Mouse (Mus musculus) neutrophil, adult 5-6 weeks (primary cell): Measurements from ENCODE around the gene Ces1f. TPM values are rescaled to one million over a fixed set of nuclear protein-coding genes. Genes with fewer than 3 reads are reported as not detected.
"Not testable (repeated sequence)": the region's sequence is repeated elsewhere in the genome, so short reads cannot be mapped to it uniquely, and the experiment has no call there.

Experiments used
- ATAC-seq: fragments of 151-379, 151-347 bp; 2 replicates; pipeline ENCODE4 v1.8.0; 2017; ENCODE audit warnings: mild to moderate bottlenecking, moderate TSS enrichment; ENCODE audit not compliant: insufficient number of reproducible peaks, poor library complexity, low FRiP score, severe bottlenecking; ENCODE audit errors: extremely low read depth
- total RNA-seq: library from RNA; stranded (forward); fragments of 200-1000 nt; gene quantifications from 2 replicates; pipeline ENCODE4 v1.2.3, GENCODE M21; 2017

Gene Ces1f
- not detected in 2 replicates for total RNA-seq

DNA sequence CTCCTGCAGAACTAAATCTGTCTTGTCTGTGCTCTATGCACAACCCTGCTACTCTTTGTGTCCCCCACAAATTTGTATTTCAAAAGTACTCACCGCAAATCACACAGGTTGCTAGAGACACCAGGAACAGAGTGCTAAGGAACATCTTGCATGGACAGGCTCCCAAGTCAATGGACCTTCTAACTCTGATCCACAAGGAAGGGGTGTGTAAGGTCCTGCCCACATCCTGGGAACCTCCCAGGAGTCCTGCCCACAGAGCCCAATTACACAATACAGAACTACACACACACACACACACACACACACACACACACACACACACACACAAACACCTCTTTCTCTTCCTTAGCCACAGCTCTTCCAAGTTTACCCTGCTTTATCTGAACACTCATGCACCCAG lies at the start of gene Ces1f:
TSS of gene Ces1f (minus strand) at position 192 of the 400 bp plus-strand sequence.
- no peak for ATAC-seq

DNA sequence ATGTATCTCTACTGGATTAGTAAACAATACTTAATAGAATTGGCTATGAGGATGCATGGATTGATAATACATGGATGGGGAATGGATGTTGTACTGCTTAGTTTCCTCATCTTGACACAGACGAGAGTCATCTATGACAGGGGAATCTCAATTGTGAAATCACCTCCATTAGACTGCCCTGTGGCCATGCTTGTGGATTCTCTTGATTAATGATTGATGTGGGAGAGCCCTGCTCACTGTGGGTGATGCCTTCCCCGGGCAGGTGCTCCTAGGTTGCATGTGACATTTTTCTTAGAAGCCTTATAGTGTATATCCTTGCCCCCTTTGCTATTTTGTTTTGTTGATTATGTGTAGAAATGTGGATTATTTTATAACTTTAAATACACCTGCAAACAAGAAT lies 45.6 kb upstream of the Ces1f start:
- ATAC-seq = no peak

- no peak for ATAC-seq
These were observed 37.5 kb upstream of the Ces1f start for GRCm38 (mm10) chr8:93317031-93317430.

- ATAC-seq = no peak
These were observed 36.0 kb upstream of the Ces1f start for GRCm38 (mm10) chr8:93315557-93315956.

- ATAC-seq = no peak
These were observed 4.3 kb upstream of the Ces1f start for GRCm38 (mm10) chr8:93283896-93284295.

GRCm38 (mm10) chr8:93282349-93282748 lies 2.8 kb upstream of the Ces1f start:
- no peak for ATAC-seq

DNA sequence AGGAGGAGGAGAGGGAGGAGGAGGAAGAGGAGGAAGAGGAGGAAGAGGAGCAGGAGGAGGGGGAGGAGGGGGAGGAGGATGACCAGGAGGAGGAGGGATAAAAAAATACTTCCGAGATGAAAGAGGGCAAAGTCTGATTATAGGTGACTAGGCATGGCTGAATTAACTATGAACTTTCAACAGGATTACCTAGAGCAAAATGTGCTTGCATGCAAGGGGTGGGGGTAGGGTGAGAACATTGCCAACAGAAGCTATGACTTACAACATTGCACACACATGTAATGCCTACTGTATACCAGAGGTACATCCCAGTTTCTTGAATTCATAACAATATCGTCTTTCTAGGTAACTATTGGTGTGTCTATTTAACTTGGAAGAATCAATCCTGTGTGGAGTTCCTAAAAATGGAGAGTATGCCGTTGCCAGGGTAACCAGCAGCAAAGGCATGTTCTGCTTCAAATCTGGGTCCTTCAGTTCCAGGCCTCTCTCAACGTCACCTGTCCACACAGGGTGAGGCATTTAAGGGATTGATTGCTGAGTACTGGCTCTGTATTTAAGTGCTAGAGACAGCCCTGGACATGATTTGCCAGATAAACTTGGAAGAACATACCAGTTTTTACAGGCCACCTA lies 1.3 kb downstream of the Ces1f start:
- no peak for ATAC-seq

GRCm38 (mm10) chr8:93274609-93275008 lies 4.9 kb downstream of the Ces1f start:
- ATAC-seq = no peak

DNA sequence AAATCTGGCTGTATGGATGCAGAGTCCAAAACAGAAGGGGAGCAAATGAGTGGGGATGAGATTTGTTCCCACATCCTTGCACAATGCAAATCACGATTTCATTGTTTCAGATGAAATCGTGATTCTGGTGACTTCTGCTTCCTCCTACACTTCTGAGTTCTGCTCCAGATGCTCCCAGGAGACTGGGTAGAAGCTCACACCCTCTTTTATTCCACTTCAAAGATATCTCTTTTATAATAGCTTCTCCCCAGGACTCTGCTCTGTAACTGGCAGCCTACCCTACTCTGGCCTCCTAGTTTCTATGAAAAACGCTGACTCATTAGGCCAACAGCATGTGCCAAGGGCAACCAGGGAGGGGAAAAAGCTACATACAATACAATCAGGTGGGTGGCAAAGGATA lies 6.2 kb downstream of the Ces1f start:
- no peak for ATAC-seq

DNA sequence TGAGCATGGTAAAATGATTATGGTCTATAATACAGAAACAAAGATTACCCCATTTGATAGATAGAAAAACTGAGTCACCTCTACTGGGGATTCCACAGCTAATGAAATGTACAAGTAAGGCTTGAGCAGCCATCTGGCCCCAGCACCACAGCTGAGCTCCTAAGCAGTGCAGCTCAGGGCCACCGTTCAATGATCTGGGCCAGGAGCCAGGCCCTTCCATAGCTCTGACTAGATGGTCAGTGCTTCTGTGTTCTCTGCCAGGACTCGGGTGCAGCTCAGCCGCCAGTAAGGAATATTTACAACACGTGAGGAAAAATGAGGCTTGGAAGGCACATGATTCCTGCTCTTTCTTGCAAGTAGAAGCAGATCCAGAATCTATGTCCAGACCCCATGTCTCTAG lies 6.9 kb downstream of the Ces1f start:
- no peak for ATAC-seq

DNA sequence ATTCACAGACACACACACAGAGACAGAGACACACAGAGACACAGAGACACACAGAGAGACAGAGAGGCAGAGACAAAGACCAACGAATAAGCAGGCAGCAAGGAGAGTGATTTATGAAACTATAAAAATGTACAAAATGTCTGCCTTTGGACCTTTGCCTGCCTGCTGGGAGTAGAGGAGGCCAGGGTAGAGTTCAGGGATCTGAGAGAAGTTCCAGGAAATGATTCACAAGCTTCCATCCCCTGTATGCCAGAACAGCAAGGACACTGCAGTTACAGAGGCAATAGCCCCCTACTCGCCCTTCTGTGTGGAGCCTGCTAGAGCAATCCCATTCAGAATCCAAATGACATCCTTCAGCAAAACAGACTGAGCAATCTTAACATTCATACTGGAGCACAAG lies 18.1 kb downstream of the Ces1f start:
- no peak for ATAC-seq

DNA sequence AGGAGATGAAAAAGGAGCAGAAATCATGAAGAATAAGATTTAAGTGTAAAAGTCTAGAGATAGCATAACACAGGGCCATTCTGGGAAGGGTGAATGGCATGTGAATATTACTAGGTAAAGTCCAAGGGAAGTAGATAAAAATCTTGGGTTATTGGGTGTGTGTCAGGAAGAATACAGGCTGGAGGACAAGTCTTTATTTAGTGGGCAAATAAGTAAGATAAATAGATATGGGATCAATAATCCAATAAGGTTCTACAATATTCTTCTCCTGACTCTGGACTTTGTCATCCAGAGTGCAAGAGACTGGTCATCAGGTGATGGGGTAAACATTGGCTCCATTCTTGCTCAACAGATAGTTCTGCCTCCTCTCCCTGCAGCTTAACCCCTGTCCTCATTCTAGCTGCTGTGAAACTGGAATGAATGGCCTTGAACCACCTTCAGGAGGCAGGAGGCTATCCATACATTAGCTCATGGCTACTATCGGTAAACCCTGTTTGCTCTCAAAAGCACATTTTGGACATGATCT lies 27.1 kb downstream of the Ces1f start:
- no peak for ATAC-seq

- no peak for ATAC-seq
These were observed 33.5 kb downstream of the Ces1f start for GRCm38 (mm10) chr8:93246057-93246456.

DNA sequence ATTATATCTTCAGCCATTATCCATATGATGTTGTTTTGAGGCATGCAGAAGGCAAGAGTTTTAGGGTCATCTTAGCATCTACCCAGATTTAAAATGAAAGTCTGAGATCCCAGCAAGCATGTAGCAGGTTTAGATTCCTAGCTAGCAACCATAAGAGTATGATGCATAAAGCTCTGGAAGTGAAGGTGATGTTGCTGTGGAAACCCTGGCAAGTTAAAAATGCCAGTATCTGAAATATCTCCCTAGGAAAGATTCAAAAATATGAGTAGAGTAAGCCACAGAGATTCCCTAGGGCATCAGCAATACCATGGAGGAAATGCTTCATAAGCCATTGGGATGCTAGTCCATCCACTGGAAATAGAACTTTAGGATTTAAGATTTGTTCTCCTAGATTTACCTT lies 39.7 kb downstream of the Ces1f start:
- ATAC-seq = no peak

- no peak for ATAC-seq
These were observed 43.9 kb downstream of the Ces1f start for GRCm38 (mm10) chr8:93235681-93236080.

DNA sequence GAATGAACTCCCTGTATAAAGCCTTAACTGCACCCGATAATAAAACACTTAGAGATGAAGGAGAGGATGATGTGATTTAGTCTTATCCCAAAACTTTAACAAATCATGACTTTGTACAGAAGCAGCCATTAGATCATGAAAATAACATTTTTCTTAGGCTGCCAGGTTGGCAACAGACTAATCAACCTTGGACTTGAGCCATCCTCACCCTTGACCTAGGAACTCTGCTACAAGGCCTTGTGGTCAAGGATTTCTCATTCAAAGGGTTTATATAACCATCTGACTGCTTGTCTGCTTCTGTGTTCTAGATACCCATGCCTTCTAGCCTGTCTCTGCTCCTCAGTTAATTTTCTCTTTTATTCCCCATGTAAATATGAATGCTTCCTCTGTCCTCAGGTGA lies 44.8 kb downstream of the Ces1f start:
- ATAC-seq = no peak

- ATAC-seq = no peak
These were observed 45.5 kb downstream of the Ces1f start for GRCm38 (mm10) chr8:93234068-93234467.

DNA sequence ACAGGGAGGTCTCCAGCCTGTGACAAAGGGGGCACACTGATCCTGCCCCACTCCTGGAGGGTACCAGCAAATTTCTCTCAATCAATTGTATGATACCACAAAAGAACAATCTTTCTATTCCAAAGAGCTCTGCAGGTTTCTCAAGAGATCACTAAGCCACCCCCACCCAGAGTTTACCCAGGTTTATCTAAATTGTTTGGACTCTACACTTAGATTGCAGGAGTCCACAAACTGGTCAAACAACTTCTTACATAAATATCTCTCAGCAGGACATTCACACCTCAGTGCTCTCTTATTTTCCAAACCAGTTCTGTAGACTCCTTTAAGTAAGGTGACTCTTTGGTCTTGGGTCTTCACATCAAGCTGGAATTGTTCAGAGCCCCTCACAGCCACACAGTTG lies 50.1 kb downstream of the Ces1f start, which contains the start of gene Ces1e:
TSS of gene Ces1e (minus strand) at position 174 of the 400 bp plus-strand sequence.
- ATAC-seq = no peak

DNA sequence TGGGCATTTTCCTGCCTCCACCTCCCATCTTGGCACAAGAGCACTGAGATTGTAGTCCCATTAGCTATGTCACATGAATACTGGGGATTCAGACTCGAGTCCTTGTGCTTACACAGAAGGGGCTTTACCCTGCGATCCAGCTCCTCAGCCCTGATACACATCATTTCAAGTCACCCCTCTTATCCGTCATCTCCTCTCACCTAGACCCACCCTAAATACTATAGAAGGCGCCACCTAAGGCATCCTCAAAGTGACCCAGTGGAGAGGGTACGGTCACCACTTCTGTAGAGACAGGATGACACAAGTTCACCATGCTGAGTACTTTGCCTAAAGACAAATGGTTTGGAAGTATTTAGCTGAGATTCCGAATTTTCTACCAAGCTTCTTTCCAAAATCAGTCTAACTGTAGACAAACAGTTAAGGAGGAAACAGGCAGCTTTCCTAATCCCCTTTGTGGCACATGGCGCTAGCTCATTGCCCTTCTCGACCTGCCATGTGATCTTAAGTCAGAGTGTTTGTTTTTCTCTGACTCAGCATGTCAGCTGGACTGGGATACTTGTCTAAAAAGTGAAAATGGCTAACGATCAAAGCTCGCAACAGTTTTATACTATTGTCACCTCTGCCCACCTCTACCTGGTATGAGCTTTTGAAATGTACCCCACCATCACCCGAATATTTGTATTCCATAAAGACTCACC lies 50.7 kb downstream of the Ces1f start:
- ATAC-seq = no peak

DNA sequence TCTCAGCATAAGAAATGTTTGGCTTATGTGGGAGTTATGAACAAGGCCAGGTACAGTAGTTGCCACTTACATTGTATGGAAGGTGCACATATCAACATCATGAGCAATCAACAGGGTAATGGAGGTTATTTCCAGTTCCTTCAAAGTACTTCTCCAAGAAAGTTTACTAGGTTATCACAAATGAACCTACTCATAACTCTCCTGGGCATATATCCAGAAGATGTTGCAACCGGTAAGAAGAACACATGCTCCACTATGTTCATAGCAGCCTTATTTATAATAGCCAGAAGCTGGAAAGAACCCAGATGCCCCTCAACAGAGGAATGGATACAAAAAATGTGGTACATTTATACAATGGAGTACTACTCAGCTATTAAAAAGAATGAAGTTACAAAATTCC lies 53.1 kb downstream of the Ces1f start:
- not testable (repeated sequence) for ATAC-seq
